Mouse (Mus musculus) heart, postnatal 36 days (tissue): ENCODE measurements at regions not wholly inside any gene's neighbourhood (a gene's known extent, or its start where the extent isn't known, plus 50 kb on each side); places are given as distances from the start of the nearest gene placed in this dataset.

Source experiments
- DNase-seq, 2 experiments: peaks; one replicate each; pipeline ENCODE4 v3.0.0; 2021 to 2022
- intact Hi-C: fragments of 180-260 bp; cut with DNase I; formaldehyde crosslinking; loops from one replicate; pipeline ENCODE4 v1.15.1; 2025

- intact Hi-C loops: no loop called here
Observed at GRCm38 (mm10) chr7:117229619-117230018, 151.2 kb upstream of the Xylt1 start.

DNA sequence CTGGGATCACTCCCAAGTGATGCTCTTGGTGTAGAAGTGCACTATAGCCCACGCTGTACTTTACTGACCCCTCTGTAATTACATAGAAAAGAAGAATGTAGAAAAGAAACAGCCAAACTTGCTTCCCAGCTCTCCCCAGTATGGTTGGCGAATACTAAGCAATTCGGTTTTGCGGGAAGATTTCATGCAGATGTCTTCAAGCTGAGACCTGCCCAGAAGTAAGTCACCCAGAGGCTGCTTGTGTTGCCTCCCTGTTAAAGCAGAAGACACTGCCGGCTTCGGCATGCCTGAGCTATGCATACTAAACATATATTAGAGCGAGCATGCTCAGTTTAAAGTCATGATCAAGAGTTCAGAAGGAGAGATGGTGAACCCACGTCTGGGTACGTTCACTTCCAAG, 124.0 kb upstream of the Xylt1 start:
- intact Hi-C loops: no loop called here
- no peak for DNase-seq

More at GRCm38 (mm10) chr7:117229619-117230018, 151.2 kb upstream of the Xylt1 start:
- DNase-seq: no peak

GRCm38 (mm10) chr7:117258557-117258956, 122.2 kb upstream of the Xylt1 start:
- intact Hi-C loops: no loop called here
- no peak for DNase-seq

DNA sequence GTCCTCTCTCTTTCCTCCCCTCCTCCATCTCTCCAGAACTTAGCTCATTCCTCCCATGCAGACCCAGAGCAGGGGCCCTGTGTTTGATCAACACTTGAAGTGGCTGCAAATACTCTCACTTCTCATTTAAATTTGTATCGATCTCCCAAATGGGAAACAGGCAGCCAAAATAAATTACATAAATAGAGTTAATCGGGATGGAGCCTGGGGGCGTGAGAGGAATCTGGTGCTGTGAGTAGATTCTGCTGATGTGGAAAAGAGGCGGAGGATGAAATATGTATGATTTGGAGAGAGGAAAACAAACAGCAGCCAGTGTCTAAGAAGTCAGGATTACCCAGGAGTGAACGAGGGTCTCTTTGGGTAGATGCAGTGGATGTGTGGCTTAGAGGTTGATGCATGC, 121.6 kb upstream of the Xylt1 start:
- DNase-seq: no peak
- intact Hi-C loops: no loop called here

DNA sequence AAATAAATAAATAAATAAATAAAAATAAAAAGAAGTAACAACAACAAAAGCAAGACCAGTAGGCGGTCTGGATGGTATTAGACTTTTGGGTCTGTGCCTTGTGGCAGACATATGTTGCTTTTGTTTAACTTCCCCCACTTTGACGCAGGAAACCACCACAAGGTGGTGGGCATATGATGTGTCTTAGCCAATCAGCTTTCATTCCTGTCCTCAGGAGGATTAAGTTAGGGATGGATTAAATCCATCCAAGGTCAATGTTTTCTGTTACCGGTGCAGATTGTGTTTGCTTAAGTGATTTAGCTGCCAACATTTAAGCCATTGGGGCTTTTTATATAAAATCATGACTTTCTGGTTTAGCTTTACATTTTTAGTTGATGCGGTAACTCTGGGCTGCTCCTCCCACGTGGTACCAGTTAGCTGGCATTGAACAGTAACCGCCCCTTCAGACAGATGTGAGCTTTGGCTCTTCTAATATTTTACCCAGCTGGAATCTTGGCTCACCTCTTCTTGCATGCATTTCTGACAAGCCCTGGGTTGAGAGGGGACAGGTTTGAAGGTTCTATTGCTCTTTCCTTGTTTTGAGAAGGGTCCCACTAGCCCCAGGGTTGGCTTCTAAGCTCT, 121.0 kb upstream of the Xylt1 start:
- intact Hi-C loops: no loop called here
- DNase-seq: no peak

GRCm38 (mm10) chr7:117260596-117260995, 120.2 kb upstream of the Xylt1 start:
- no peak for DNase-seq
- intact Hi-C loops: no loop called here

GRCm38 (mm10) chr7:117263126-117263525, 117.7 kb upstream of the Xylt1 start:
- intact Hi-C loops: no loop called here

DNA sequence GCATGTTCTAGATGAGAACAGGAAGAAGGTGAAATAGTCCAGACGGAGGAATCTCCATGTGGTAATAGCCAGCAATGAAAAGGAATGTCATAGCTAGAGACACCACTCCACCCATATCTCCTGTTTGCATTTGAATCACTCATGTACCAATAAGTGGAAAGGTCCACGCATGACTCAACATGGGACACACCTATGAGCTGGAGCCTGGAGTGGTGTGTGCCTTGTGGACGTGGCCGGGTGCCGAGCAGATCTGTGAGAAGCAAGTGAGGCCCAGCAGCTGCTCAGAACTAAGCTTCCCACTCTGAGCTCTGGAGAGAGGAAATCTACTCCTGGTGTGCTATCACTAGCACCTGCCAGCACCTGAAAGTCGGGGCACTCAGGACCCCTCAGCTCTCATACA, 116.4 kb upstream of the Xylt1 start:
- DNase-seq: no peak
- intact Hi-C loops: no loop called here

More at GRCm38 (mm10) chr7:117263126-117263525, 117.7 kb upstream of the Xylt1 start:
- no peak for DNase-seq

- intact Hi-C loops: no loop called here
- no peak for DNase-seq
Observed at GRCm38 (mm10) chr7:117268096-117268495, 112.7 kb upstream of the Xylt1 start.

DNA sequence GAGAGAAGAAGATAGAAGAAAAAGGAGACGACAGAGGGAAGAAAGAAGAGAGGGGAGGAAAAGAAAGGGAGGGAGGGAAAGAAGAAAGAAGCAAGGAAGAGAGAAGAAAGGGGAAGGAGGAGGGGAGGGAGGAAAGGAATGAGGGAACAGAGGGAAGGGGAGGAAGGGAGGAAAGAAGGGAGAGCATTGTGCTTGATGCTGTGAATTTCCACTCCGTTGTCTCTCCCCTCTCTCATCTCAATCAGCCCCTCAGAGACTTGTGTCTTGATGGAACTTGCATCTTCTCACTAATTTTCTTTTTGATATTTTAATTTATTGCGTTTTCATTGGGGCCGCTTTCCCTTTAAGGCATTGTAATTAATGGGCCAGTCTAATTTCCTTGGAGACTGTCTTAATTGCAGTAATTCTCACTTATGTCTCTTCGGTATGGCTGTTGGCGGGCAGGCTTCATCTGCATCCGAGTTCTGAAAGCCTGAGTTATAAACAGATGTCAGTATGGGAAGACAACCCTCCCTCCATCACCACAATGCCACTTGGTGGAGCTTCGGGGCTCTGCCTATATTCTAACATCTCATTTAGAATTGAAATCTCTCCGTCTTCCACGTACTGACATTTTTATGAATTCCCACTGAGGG, 111.4 kb upstream of the Xylt1 start:
- DNase-seq: no peak

DNA sequence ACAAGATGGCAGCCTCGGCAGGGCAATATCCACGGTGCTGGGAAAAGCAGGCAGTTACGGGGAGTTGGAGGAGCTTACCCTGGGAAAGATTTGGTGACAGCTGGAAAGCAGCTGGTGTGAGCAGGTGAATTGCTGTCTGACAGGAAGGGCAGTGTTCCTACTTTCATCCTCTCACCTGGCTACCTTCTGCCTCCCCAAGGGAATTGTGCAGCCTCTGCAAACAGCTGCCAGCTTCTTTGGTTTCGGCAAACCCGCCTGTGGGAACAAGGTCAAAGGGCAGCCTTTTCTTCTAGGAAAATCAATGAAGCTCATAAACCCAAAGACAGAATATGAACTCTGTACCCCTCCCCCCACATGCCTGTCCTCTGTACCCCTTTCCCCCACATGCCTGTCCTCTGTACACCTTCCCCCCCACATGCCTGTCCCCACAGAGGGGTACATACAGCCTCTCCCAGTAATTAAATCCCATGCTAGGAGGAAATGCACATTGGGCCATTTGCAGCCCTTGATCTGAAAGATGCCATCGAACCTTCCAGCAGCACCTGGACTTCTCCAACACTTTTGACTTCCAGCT, 102.3 kb upstream of the Xylt1 start:
- DNase-seq: no peak
- intact Hi-C loops: no loop called here

More for the DNA sequence above, 111.4 kb upstream of the Xylt1 start:
- intact Hi-C loops: no loop called here

DNA sequence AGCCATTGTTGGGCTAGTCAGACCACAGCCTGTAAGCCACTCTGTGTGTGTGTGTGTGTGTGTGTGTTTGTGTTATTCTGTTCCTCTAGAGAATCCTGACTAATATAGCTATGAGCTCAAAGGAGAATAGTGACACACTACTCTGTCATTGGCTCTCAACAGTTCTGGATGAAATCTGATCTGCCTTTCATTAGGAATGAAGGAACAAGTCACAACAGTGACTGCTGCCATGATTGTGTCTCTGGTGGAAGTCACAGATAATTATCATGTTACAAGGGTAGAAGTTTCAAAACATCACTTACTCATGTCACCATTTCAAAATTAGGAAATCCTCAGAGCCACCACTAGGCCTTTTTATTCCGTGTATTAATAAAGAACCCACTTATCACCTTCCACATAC, 98.6 kb upstream of the Xylt1 start:
- intact Hi-C loops: no loop called here
- no peak for DNase-seq

GRCm38 (mm10) chr7:117285206-117285605, 95.6 kb upstream of the Xylt1 start:
- DNase-seq: no peak
- intact Hi-C loops: no loop called here

DNA sequence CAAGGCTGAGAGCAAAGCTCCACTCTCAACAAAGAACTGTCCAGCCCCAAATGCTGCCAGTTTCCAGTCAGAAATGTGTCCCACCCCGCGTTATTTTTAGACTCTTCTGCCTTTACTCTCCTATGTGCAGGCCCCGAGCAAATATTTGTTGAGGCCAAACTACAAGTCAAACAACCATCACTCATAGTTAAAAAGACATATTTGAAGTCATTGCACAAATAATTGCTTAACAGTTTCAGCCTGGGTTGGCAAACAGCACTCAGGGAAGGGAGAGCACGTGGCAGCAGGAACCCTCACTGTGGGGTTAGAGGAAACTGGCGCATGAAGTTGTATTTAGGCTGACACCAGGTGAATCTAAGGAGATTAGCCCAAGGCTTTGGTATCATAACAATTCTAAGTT, 94.8 kb upstream of the Xylt1 start:
- DNase-seq: no peak
- intact Hi-C loops: no loop called here

DNA sequence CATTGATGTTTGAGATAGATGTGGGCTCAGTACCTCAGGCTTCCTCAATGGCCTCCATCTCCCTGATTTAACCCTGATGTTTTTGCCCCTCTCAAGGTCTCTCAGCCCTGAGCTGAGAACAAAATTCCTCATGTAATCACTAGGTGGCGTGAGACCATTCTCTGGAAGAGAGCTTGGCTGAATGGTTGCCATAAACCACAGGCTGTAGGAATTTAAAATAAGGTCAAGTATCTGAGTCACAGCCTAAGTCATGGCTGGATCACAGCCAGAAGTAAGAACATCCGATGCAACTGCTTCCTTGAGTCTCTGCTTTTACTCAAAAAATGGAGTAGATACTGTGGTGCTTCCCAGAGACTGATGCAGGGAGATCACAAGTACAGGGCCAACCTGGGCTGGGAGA, 77.1 kb upstream of the Xylt1 start:
- DNase-seq: peak; percentile 10 to 36
- intact Hi-C loops: loop anchor here (2.0 to 10.0 kb wide), 3 partner anchors 71 to 801 kb away; no protein-coding TSS in a partner anchor

GRCm38 (mm10) chr7:117310586-117311200, 70.1 kb upstream of the Xylt1 start:
- intact Hi-C loops: no loop called here
- peak; percentile 48 to 60 for DNase-seq

- intact Hi-C loops: no loop called here
- DNase-seq: no peak
Observed at GRCm38 (mm10) chr7:117311316-117311715, 69.5 kb upstream of the Xylt1 start.

DNA sequence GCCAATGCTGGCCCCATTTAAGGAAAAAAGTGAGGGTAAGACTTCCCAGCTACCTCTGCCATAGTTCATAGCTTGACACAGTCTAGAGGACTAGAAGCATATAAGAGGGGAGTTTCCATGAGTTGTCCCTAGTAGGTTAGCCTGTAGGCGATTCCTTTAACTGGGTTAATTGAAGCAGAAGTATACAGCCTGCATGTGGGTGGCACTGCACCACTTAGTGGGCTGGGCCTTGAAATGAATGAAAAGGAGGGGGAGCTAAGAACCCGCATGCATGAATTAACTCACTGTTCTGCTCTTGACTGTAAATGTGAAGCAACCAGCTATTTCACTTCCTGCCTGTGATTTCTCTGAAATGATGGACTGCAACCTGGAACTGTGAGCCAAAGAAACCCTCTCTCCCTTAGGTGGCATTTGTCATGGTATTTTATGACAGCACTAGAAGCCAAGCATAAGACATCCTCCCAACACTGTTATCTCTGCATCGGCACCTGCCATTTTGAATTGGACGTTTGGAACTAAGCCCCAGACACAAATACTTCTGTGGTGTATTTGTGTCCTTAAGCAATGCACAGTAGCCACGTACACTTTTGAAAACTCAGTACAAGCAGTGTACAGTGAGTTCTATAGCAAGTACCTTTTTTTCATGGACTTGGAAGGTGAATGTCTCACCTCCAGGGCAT, 64.5 kb upstream of the Xylt1 start:
- no peak for DNase-seq
- intact Hi-C loops: no loop called here

DNA sequence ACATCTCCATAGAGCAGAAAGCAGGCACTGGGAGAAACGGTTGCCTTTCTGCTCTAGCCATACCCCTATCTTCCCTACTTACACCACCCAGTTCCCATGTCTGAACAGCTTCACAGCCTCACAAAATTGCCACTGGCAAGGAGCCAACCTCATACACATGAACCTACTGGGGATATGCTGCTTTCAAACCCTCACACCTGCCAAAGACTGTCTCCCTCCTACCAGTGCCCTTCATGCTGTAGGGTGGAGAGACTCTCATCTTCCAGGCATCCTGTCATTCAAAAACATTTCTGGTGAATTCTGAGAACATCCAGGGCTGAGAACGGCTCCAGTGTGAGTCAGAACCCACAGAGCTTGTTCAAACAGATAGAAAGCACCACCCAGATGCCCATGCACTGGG, 63.4 kb upstream of the Xylt1 start:
- DNase-seq: no peak
- intact Hi-C loops: no loop called here

GRCm38 (mm10) chr7:117320552-117320951, 60.2 kb upstream of the Xylt1 start:
- DNase-seq: no peak
- intact Hi-C loops: no loop called here
